Mouse (Mus musculus): ENCODE data around the gene Trib2.

The Trib2 gene

DNA sequence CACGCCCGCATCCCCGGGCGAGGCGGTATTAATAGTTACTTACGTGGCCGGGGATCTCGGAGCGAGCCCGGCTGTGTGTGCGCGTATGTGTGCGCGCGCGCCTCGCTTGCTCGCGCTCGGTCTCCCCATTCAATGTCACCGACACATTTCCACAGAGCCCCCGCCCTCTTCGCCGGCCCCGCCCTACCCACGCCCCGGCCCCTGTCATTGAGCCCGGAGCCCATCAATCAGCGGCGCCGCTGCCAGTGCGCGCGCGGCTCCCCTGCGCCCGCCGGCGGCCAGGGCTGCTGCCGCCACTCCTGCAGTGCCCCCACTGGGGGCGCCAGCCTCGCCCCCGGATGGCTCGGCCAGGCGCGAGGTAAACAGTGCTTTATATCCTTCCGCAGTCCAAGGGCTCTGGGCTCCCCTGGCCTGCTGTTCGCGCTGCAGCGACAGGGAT, at the start of gene Trib2:
Gene Trib2, minus strand, starts transcription at position 183 of the 439 bp plus-strand sequence.
- peak; percentile 95 for DNase-seq (ENCODE audit: low read depth, low spot score)

DNA sequence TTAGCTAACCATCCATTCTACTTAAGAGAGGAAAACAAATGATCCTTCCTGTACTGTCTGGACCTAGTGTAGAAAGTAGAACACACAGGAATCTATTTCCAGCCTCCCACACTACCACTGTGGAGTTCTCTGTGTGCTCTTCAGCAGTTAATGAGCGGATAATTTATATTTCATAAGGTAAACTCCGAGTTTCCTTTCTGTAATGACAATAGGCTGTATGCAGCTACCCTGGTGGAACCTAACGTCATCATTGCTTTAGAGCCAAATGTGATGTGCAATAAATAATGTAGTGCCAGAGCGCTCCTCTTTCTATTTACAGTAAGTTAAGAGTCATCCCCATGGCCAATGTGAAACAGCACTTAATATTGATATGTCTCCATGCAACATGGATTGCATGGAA, 41.3 kb upstream of the Trib2 start:
- no peak for DNase-seq (ENCODE audit: low read depth, low spot score)

DNA sequence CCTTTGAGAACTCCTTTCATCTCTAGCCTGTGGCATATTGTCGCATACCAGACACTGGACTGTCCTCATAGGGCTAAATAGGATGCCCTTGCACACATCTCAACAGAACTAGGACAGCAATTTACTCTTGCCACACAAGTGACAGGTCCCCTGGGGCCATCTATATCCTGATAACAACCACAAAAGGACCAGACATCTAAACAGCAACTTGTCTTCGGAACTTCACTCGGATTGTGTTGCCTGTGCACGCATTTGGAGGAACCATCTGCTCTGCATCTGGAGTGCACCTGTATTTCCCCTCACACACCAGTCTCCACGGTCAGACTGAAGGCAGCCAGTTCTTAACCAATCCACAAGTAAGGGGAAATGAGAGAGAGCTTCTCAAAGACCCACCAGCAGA, 39.2 kb upstream of the Trib2 start:
- DNase-seq (ENCODE audit: low read depth, low spot score) = peak; percentile 5

DNA sequence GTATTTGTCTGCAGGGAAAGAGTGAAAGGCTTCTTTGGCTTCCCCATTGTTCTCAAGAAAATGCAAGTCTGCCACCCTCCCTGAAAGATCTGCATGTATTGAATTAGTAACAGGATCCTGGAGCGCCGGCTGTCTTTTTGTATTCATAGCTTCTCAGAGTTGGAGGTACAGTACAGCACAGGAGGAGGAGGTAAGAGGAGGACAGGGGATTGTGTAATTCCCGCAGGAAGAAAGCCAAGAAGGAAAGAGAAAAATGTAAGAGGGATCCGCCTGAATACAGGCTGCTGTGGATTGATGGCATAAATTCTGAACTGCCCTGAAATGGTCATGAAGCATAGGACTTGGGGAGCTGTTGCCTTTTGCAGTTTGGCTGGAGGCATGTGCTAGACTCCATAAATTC, 36.1 kb upstream of the Trib2 start:
- no peak for DNase-seq (ENCODE audit: low read depth, low spot score)

DNA sequence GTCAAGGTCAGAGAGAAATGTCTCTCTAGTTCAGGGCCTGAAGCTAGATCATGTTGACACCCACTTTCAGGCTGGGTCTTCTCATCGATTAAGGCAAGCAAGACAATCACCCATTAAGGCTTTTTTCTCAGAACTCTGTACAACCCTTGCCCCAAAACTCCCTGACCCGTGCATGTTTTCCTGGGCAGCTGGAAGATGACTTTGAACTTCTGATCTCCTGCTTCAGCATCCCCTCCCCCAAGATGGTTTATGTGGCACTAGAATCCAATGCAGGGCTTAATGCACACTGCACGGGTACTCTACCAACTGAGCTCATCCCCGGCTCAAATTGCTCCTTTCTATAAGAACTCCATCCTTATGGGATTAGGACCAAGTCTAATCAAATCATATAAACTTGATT, 35.3 kb upstream of the Trib2 start:
- no peak for DNase-seq (ENCODE audit: low read depth, low spot score)

DNA sequence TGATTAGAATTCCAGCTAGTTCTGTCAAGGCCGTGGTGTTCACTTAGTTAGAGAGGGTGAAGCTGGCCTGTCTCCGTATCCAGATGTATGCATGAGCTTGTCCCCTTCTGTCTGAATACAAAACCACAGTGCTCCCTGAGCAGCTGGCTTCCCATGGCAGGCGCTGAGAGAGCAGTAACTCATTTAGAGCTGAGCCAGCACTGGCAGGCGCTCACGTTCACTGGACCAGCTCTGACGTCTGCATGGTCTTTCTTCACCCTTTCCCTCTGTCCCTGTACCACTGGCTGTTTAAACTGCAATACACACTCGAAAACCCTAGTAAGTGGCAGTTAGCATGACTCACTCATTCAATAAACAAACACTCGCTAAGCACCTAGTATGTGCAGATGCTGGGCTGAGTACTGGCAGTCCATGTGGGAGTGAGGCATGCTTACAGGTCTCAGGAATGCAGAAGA, 33.7 kb upstream of the Trib2 start:
- peak; percentile 6 for DNase-seq (ENCODE audit: low read depth, low spot score)

DNA sequence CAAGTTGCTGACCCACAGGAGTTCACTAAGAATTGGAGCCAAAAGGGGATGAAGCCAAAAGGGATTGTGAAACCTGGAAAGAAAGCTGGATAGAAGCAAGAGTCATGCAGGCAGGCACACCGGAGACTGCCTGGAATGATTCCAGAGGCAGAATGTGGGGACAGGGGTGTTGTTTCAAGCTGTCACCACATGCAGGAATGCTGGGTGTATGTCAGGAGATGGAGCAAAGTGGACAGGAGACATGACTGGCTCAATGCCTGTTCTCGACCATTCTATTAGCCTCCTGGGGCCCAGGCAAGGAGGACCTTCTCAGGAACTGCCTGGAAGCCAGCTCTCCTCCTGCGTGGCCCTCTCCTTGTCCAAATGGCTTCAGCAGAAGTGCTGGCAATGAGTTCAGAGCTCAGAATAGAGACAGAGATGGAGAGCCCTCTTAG, 33.2 kb upstream of the Trib2 start:
- DNase-seq (ENCODE audit: low read depth, low spot score) = no peak

DNA sequence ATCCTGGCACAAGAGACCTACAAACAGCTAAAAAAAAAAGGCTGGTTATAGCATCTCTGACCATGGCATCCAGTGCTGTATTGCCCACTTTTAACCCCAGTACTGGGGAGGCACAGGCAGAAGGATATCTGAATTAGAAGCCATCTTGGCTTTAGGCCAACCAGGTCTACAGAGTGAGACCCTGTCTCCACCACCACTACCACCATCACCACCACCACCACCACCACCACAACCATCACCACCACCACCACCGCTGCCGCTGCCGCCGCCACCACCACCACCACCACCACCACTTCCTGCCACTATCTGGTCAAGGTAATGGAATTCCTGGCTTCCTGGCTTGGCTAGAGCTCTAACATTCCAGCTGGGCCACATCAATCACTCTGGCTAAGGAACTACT, 31.7 kb upstream of the Trib2 start:
- no peak for DNase-seq (ENCODE audit: low read depth, low spot score)

DNA sequence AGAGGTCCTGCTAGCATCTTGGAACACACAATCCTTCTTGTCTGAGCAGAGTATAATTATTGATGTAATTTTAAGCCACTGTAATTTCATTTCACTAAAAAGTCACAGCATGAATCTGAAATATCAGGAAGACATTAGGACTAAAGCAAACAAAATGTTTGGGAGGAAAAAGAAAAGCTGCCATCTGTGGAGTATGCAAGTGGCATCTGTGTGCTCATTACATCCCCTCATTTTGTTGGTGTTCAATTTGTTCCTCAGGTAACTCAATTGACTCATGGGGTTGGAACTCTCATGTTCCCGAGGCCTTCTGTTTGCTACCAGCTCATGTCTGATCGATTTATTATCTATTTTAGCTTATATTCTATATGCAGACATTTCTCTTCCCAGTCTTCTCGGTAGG, 28.0 kb upstream of the Trib2 start:
- DNase-seq (ENCODE audit: low read depth, low spot score) = no peak

DNA sequence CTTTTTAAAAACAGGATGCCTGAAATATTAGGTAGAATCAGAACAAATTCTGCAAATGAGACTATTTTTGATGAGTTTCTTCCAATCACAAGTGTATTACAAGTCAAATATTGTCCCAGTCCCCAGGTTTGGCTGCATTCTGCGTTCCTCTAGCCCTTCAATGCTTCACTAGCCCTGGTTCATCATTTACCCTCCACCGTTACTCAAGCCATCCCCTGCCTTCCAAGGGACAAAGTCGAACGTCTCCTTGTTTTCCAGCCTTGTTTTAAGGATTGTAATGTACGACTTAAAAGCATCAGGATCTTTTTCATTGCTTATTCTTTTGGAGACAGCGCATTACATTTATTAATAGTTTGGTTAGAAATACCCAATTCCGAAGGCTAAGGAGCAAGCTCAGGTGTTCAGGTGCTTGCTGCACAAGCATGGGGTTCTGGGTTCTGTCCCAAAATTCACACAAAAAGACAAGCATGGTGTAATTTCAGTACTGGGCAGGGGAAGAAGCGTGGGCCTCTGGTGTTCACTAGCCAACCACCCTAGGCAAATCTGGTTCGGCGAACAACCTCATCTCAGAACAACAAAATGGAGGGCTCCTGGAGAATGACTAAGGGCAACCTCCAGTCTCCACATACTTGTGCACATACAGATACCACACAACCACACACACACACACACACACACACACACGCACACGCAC, 24.3 kb upstream of the Trib2 start:
- no peak for DNase-seq (ENCODE audit: low read depth, low spot score)

DNA sequence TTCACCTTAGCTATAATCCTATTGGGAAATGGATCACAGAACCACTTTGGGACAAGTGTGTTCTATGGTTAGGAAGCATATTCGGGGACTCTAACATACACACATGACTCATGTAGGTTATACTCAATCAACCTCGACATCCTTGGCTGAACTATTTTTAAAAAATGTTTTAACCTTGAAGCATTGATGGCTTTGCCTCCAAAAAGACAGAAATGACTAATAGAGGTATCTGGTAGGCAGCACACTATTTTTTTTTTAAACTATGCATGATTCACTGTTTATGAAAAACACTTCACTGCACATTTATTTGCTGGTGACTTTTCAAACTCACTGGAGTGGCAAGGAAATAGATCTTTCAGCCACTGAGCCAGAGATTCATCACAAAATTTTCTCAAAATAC, 21.5 kb upstream of the Trib2 start:
- DNase-seq (ENCODE audit: low read depth, low spot score) = no peak

DNA sequence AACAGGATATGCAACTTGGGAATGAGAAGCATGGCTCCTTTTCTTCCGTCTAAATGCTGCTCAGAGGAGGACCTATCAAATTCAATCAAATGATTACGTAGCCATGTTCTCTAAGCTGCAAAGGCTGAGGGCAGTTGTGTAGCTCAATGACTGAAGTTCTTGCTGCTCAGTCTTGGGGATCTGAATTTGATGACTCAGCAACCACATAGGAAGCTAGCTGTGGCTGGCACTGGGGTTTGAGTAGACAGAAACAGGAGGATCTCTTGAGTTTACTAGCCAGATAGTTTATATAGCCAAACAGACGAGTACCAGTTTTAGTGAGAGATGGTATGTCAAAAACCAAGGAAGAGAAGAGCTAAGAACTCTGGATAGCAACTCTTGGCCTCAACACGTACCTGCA, 20.8 kb upstream of the Trib2 start:
- no peak for DNase-seq (ENCODE audit: low read depth, low spot score)

DNA sequence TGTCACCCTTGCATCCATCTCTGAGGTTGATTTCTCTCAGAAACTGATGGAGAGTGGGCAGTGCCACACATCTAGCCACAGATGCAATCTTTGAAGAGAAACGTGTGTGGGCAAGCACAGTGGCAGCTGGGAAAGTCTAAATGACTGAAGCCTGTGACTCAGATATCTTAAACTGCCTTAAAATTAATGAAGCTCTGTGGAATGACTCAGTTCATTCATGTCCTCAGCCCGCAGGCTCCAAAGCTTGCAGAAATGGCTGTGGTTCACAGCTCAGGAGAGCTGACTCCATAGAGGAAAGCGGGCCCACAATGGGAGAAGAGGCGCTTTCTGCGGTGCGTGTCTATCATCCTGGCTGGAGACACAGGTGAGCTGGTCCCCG, 15.9 kb upstream of the Trib2 start:
- DNase-seq (ENCODE audit: low read depth, low spot score) = no peak

DNA sequence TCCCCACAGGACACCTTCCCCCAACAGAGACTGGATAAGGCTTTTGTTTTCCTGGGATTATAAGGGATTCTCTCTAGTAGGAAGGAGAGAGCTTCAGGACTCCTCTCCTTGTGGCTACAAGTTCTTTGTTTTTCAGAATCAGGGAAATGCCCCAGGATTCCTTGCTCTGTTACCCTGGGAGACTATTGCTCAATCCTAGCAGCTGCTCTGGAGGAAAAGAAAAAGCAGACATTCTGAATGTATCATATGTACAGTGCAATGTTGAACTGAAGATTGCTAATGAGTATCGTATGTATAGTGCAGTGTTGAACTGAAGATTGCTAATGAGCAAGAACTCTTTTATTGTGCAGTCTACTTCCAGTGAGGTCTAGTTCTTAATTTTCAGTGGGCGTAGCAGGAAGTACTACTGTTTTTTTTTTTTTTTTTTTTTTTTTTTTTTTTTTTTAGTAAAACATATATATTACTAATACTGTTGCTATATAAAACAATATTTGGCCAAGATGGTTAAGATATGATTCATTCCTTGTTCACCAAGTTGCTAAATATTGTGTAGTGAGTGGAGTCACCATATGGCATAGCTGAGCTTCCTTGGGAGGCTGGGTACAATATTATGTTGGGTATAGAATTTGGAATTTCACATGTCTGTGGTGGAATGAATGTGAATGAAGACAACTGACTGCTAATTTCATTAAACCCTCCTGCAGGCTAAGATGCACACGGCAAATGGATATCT, 15.4 kb upstream of the Trib2 start:
- DNase-seq (ENCODE audit: low read depth, low spot score) = no peak

DNA sequence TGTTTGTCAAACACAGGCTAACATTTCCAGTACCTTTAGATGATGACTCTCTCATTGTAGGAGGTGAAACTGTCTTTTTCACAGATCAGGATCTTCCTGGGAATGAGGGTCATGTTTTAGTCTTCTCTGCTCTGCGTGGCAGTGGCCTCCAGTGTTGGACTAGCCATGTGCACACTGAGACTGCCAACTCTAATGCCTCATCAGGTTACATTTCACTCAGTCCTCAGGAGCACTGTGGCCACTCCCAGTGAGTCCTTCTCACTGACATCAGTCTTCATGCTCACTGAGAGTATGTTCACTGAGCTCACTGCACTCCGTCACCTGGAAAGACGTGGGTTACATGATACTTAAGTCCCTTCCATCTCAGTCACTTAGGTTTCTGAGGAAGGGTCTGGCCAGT, 14.0 kb upstream of the Trib2 start:
- DNase-seq (ENCODE audit: low read depth, low spot score) = no peak

DNA sequence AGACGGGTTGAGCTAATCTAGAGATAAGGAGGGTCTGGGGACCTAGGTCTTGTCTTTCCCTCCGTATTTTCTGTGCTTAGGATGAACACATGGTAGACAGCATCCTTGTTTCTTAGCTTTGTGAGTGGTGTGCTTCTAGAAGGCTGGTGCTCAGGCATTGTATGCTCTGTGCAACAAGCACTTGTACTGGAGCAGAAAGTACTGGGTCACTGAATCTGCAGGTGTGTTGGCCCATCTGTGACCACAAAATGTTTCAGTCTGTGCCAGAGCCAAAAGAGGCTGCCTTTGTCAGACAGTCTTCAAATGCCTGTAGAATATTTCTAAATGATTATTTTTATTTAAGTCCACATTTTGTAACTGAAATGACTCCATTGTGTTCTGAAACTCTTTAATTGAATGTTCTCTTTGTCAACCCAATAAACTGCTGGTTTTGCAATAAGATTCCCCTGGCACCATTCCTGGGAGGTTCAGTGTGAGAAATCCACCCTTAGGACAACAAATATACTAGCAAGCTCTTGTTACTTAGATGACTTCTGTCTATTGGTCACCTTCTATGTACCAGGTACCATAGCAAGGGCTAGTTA, 12.2 kb upstream of the Trib2 start:
- no peak for DNase-seq (ENCODE audit: low read depth, low spot score)

DNA sequence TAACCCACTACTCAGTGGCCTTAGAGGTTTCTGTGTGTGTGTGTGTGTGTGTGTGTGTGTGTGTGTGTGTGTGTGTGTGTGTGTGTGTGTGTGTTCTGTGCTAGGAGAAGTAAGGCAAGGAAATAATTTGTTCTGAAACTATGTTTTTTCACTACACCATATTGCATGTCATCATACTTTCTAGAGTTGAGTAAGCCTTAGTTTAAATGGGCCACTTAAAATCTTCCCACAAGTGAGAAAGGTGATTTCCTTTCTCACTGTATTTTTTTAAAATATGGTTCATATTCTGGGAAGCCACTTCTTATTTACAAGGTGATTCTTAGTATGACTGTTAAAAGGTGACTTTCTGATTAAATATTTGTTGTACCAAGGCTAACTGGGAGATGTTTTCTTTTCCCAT, 4.3 kb upstream of the Trib2 start:
- DNase-seq (ENCODE audit: low read depth, low spot score) = no peak

DNA sequence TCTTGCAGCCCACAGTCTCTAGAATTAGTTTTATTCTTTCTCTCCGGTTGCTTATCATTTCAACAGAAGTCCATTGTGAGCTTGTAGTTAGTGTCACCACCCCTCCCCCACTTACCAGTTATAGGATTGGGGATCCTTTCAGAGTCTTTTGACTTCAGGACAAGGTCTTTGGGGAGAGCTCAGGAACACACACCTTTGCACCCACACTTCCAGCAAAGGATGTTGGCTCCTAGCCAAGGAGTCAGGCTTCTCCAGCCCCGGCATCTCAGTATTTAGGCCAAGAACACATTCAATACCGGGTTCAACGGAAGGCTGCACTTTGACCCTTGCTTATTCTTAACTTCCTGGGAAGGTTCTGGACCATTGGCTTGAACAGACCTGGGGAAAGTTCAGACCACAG, 643 bp upstream of the Trib2 start:
- peak; percentile 27 for DNase-seq (ENCODE audit: low read depth, low spot score)

DNA sequence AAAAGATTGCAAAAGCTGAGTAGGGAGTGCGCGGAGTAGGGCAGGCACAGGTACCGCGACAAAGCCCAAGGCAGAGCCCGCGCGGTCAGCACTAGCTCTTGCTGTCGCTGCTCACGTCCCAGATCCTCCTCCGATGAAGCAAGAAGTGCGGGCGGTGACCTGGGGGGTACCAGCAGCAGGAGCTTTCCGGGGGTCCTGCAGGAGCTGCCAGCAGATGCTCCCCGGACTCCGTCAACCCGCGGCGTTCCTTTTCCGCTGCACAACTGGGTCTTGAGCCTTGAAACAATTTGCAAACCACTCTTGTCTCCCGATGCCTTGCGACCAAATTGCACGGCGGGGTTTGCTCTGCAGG, 492 bp downstream of the Trib2 start:
- DNase-seq (ENCODE audit: low read depth, low spot score) = no peak

DNA sequence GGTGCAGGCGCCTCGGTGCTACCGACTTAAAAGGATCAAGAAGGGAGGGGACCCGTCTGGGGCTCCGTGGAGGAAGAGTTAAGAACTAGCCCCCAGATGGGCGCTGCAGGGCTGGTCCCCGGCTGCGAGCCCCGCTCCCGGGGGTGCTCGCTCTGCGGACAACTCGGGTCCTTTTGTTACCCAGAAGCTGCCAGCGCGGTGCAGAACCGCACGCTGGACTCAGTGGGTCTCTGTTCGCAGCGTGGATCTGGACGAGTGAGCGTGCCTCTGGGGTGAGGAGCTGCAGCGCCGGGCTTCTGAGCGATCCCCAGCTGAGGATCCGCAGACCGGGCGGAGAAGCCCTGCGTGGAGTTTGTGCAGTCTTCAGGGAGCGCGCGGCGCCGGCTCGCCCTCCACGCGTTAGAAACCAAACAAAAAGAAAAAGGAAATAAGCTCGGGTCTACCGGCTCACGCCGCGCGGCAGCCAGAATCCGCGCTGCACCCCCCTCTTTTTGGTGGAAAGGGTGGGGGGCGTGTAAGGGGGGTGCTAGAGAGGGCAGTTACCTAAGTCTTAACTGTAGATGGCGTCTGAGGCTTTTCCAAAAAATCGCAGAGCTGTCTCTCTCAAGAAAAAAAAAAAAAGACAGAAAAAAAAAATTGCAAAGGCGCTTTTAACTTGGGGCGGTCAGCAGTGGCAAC, 1.0 kb downstream of the Trib2 start:
- DNase-seq (ENCODE audit: low read depth, low spot score) = peak; percentile 84

DNA sequence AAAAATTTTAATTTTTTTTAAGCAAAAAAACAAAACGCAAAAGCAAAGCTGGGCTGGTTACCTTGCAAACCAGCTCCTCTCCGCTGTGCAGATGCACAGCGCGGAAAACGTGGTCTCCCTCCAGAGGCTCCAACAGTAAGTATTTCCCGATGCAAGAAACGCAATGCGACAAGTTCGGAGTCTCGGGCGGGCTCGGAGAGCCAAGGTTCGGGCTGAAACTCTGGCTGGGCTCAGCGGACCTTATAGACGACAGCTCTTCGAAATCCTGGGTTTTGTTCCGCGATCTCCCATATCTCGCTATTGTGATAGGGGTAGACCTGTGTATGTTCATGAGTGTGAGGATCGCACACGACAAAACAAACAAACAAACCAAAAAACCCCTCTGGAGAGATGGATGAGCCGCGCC, 1.5 kb downstream of the Trib2 start:
- DNase-seq (ENCODE audit: low read depth, low spot score) = peak; percentile 68

DNA sequence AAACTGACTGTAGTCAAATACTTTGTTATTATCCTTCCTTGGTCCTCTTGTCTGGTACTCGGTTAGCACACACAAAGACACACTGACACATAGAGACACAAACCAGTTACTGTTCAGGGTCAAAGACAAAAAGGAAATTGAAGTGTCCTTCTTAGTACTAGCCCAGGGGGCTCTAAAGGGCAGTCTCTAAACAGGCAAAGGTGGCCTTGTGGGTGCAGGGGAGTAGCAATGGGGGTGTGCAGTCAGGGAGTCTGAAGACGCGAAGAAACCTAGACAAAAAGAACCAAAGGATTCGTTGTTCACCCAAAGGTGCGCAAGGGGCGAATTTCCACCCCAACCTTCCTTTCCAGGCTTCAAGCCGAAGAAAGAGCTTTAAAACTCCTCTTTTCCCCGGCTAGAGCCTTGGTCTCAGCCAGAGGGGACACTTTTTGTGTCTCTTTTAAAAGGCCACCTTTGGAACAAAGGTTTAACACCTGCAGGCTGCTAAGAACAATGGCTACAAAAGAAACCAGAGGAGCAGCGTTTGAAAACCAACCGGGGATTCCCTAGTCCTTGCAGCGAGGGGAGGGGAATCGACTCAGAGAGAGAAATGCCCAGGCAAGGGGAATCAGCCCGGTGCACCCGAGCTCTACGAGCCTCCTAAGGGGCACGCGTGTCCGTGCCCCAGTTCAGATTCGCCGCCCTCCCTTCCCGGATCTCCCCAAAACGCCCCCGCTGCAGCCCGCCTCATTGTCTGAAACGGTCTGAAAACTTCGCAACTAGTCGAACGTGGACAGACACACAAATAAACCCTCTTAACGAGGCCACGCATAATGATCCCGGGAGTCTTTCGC, 2.3 kb downstream of the Trib2 start:
- peak; percentile 55 for DNase-seq (ENCODE audit: low read depth, low spot score)

Data from mesoderm, embryonic 11.5 days (tissue).